Mouse (Mus musculus) adipose tissue, adult 10 weeks (tissue): ENCODE measurements around the gene Aasdhppt. TPM values are rescaled to one million over a fixed set of nuclear protein-coding genes. Genes with fewer than 3 reads are reported as not detected.

Experiments used
- polyA plus RNA-seq: library from polyadenylated mRNA; stranded (reverse); fragments of 350-450 nt; fragmentation: Illumina TruSeq; extraction: RNeasy Lipid Tissue Mini Kit (QIAGEN cat#74804); gene quantifications from one replicate; pipeline ENCODE4 v1.2.3, GENCODE M21; 2014; ENCODE audit warnings: low read depth, low replicate concordance

Gene Aasdhppt
- 20.2 TPM for polyA plus RNA-seq

GRCm38 (mm10) chr9:4309351-4310085 is at the start of gene Aasdhppt, which contains the start of gene Kbtbd3:
Gene Aasdhppt, minus strand, starts transcription at chr9:4309471.
Gene Kbtbd3, plus strand, starts transcription at chr9:4309833.

Other genes with a start within 250 kb of the Aasdhppt start
- gene Kbtbd3, start 362 bp upstream of the Aasdhppt start, polyA plus RNA-seq: 5.0 TPM
- gene Msantd4, start 67.1 kb upstream of the Aasdhppt start, polyA plus RNA-seq: 25.0 TPM